Mouse (Mus musculus) liver, embryonic 14.5 days (tissue): ENCODE data around the gene Gm973. TPM values are rescaled to one million over a fixed set of nuclear protein-coding genes. Genes with fewer than 3 reads are reported as not detected.

ENCODE experiments used
- ATAC-seq: fragments of 200-750 bp; cut with Nextera tagmentation; 2 replicates; pipeline ENCODE4 v1.8.0; 2017; ENCODE audit warnings: moderate number of reproducible peaks, mild to moderate bottlenecking, moderate library complexity; ENCODE audit not compliant: insufficient read depth
- DNase-seq, 3 experiments: peaks; one replicate each; pipeline ENCODE4 v3.0.0-alpha.2; 2012 to 2013; ENCODE audit warnings: low read depth in 3 of 3, low spot score in 3 of 3
- H3K27ac ChIP-seq: fragments of 300-500 bp; sonication (generic); 2 replicates; pipeline ENCODE4 v1.5.1; 2014; ENCODE audit warnings: moderate library complexity, mild to moderate bottlenecking, control low read depth, inconsistent platforms
- H3K27me3 ChIP-seq: fragments of 300-500 bp; sonication (generic); 2 replicates; pipeline ENCODE4 v1.6.1; 2014; ENCODE audit warnings: mild to moderate bottlenecking, low read length, moderate library complexity; ENCODE audit not compliant: control insufficient read depth, insufficient read depth
- H3K36me3 ChIP-seq: fragments of 300-500 bp; sonication (generic); replicated peaks from 2 replicates; pipeline ENCODE4 v1.6.1; 2014; ENCODE audit warnings: low read depth; ENCODE audit not compliant: control insufficient read depth, insufficient read depth
- H3K4me1 ChIP-seq, 2 experiments: fragments of 200-500 bp in 1 of 2; fragments of 300-500 bp in 1 of 2; sonication (generic) in 1 of 2; replicated peaks; 2 replicates each; pipeline ENCODE4 v1.6.1; 2012 to 2014; ENCODE audit warnings: antibody characterized with exemption in 1 of 2, inconsistent platforms in 1 of 2, low read length in 1 of 2; ENCODE audit not compliant: control insufficient read depth in 2 of 2, insufficient read depth in 2 of 2
- H3K4me2 ChIP-seq: fragments of 300-500 bp; sonication (generic); 2 replicates; pipeline ENCODE4 v1.6.1; 2014; ENCODE audit warnings: low read depth, mild to moderate bottlenecking, control low read depth, moderate library complexity
- H3K4me3 ChIP-seq, 2 experiments: fragments of 200-500 bp in 1 of 2; fragments of 300-500 bp in 1 of 2; sonication (generic) in 1 of 2; 2 replicates each; pipeline ENCODE4 v1.5.1; 2012 to 2014; ENCODE audit warnings: low read depth in 2 of 2, low read length in 2 of 2, mild to moderate bottlenecking in 2 of 2, control low read depth in 1 of 2, inconsistent platforms in 1 of 2, moderate library complexity in 1 of 2; ENCODE audit not compliant: insufficient read depth in 1 of 2
- H3K9ac ChIP-seq: fragments of 300-500 bp; sonication (generic); replicated peaks from 2 replicates; pipeline ENCODE4 v1.6.1; 2014; ENCODE audit warnings: mild to moderate bottlenecking, control low read depth, moderate library complexity
- H3K9me3 ChIP-seq: fragments of 300-500 bp; sonication (generic); 2 replicates; pipeline ENCODE4 v1.6.1; 2016; ENCODE audit warnings: low read length, mixed read lengths; ENCODE audit not compliant: control insufficient read depth
- CTCF ChIP-seq: IDR thresholded peaks from 2 replicates; pipeline ENCODE4 v1.5.1; 2016; ENCODE audit warnings: antibody characterized with exemption, low read depth, control low read depth
- EP300 ChIP-seq: IDR thresholded peaks from 2 replicates; pipeline ENCODE4 v1.6.1; 2016; ENCODE audit warnings: antibody characterized with exemption, low read depth
- WGBS: fragments of 180-500 bp; shearing (Covaris S2); extraction: QIAGEN DNeasy Blood & Tissue Kit; methylation state at CpG from one replicate; pipeline ENCODE4 v1.1.7; 2014; ENCODE audit not compliant: insufficient replicate concordance; 5-methylcytosine and 5-hydroxymethylcytosine counted together
- polyA plus RNA-seq, 2 experiments: library from polyadenylated mRNA; depleted of rRNA in 1 of 2; stranded (reverse) in 1 of 2; unstranded in 1 of 2; fragments of >200 nt; fragmentation: Nextera tagmentation in 1 of 2; extraction: Ambion mirVana in 1 of 2; gene quantifications; 2 replicates each; pipeline versions ENCODE4 v1.2.1 to v1.2.3; 2012 to 2014

The Gm973 gene
- polyA plus RNA-seq, 2 experiments: 0.03 TPM; not detected in 1

- H3K27ac ChIP-seq: no peak overlapping the region
- H3K4me3 ChIP-seq: no peak overlapping the region
- DNase-seq (no peak), ATAC-seq (no peak)
- peaks cover 0 to 2% of the 10 kb centered on the region in 2 experiments; a peak in 1 of 4 replicates for H3K4me1 ChIP-seq
- H3K4me2 ChIP-seq: no peak overlapping the region
- no peak overlapping the region for H3K9ac ChIP-seq
- TF ChIP-seq CTCF: no peak
- TF ChIP-seq EP300: no peak
- 39% methylated on average over 8 of the region's 8 CpGs for WGBS
- H3K36me3 ChIP-seq: no peaks in the 10 kb centered on the region
- no peaks in the 10 kb centered on the region for H3K9me3 ChIP-seq
- no peaks in the 10 kb centered on the region for H3K27me3 ChIP-seq
Measured at GRCm38 (mm10) chr1:59580131-59580751, 64.2 kb downstream of the Gm973 start.

- no peaks in the 10 kb centered on the region for H3K27me3 ChIP-seq
- ATAC-seq: no peak
- H3K4me3 ChIP-seq: no peak overlapping the region
- DNase-seq: no peak
- no peaks in the 10 kb centered on the region for H3K9me3 ChIP-seq
- peaks cover 0 to 2% of the 10 kb centered on the region in 2 experiments; a peak in 1 of 4 replicates for H3K4me1 ChIP-seq
- no peak for TF ChIP-seq CTCF
- WGBS: 59% methylated on average over 3 of the region's 3 CpGs
- H3K36me3 ChIP-seq: no peaks in the 10 kb centered on the region
- no peak overlapping the region for H3K9ac ChIP-seq
- no peak overlapping the region for H3K4me2 ChIP-seq
- no peak overlapping the region for H3K27ac ChIP-seq
Measured at GRCm38 (mm10) chr1:59580880-59581279, 64.8 kb downstream of the Gm973 start.

GRCm38 (mm10) chr1:59584656-59585410 lies 68.8 kb downstream of the Gm973 start:
- no peak overlapping the region for H3K9ac ChIP-seq
- peak overlapping the region; percentile 42 for H3K4me2 ChIP-seq
- H3K9me3 ChIP-seq: no peaks in the 10 kb centered on the region
- 15% methylated on average over 18 of the region's 18 CpGs for WGBS
- ATAC-seq: no peak
- H3K36me3 ChIP-seq: no peaks in the 10 kb centered on the region
- TF ChIP-seq EP300 (no peak), CTCF (peak; percentile 84)
- peaks cover 0 to 2% of the 10 kb centered on the region in 2 experiments; a peak in 1 of 4 replicates for H3K4me1 ChIP-seq
- H3K4me3 ChIP-seq: peak overlapping the region in 1 of 2 experiments; percentile 27; a peak in 1 of 4 replicates
- DNase-seq: peak in 1 of 3 experiments; percentile 22
- H3K27me3 ChIP-seq: no peaks in the 10 kb centered on the region
- H3K27ac ChIP-seq: no peak overlapping the region

- 49% methylated on average over 1 of the region's 1 CpGs for WGBS
- ATAC-seq: no peak
- DNase-seq: no peak
- H3K4me1 ChIP-seq: peaks cover 0 to 5% of the 10 kb centered on the region in 2 experiments; a peak in 2 of 4 replicates
- H3K27me3 ChIP-seq: no peaks in the 10 kb centered on the region
- H3K4me2 ChIP-seq: no peak overlapping the region
- no peak overlapping the region for H3K4me3 ChIP-seq
- H3K27ac ChIP-seq: no peak overlapping the region
- H3K36me3 ChIP-seq: no peaks in the 10 kb centered on the region
- no peak overlapping the region for H3K9ac ChIP-seq
- TF ChIP-seq CTCF: no peak
- no peak for TF ChIP-seq EP300
- no peaks in the 10 kb centered on the region for H3K9me3 ChIP-seq
Measured at GRCm38 (mm10) chr1:59589271-59589670, 73.2 kb downstream of the Gm973 start.

GRCm38 (mm10) chr1:59592359-59592758 lies 76.3 kb downstream of the Gm973 start:
- no peaks in the 10 kb centered on the region for H3K36me3 ChIP-seq
- H3K27me3 ChIP-seq: no peaks in the 10 kb centered on the region
- H3K4me2 ChIP-seq: no peak overlapping the region
- no peak overlapping the region for H3K9ac ChIP-seq
- DNase-seq: no peak
- WGBS: 27% methylated on average over 10 of the region's 10 CpGs
- TF ChIP-seq CTCF (no peak), EP300 (no peak)
- no peaks in the 10 kb centered on the region for H3K9me3 ChIP-seq
- H3K4me1 ChIP-seq: peaks cover 0 to 5% of the 10 kb centered on the region in 2 experiments; a peak in 1 of 4 replicates
- H3K4me3 ChIP-seq: 0 out of 4 replicates have a peak overlapping the region, but pooled peaks of 1 of the 2 experiments have one; percentile 17
- H3K27ac ChIP-seq: no peak overlapping the region
- ATAC-seq: no peak
